Mouse (Mus musculus) embryonic facial prominence, embryonic 12.5 days (tissue): ENCODE measurements around the gene Bend3. TPM values are rescaled to one million over a fixed set of nuclear protein-coding genes. Genes with fewer than 3 reads are reported as not detected.

Experiments used
- ATAC-seq: fragments of 200-750 bp; cut with Nextera tagmentation; 2 replicates; pipeline ENCODE4 v1.8.0; 2017; ENCODE audit not compliant: insufficient number of reproducible peaks, insufficient read depth, low FRiP score, low TSS enrichment
- H3K27ac ChIP-seq: fragments of 300-500 bp; sonication (generic); 2 replicates; pipeline ENCODE4 v1.5.1; 2016; ENCODE audit warnings: mild to moderate bottlenecking
- H3K27me3 ChIP-seq: fragments of 300-500 bp; sonication (generic); 2 replicates; pipeline ENCODE4 v1.6.1; 2016; ENCODE audit warnings: mild to moderate bottlenecking, moderate library complexity
- H3K36me3 ChIP-seq: fragments of 300-500 bp; sonication (generic); 2 replicates; pipeline ENCODE4 v1.6.1; 2016; ENCODE audit warnings: mild to moderate bottlenecking
- H3K4me1 ChIP-seq: fragments of 300-500 bp; sonication (generic); 2 replicates; pipeline ENCODE4 v1.6.1; 2016
- H3K4me2 ChIP-seq: fragments of 300-500 bp; sonication (generic); replicated peaks from 2 replicates; pipeline ENCODE4 v1.6.1; 2016; ENCODE audit warnings: mild to moderate bottlenecking, moderate library complexity
- H3K4me3 ChIP-seq: fragments of 300-500 bp; sonication (generic); 2 replicates; pipeline ENCODE4 v1.5.1; 2016; ENCODE audit warnings: mild to moderate bottlenecking
- H3K9ac ChIP-seq: fragments of 300-500 bp; sonication (generic); 2 replicates; pipeline ENCODE4 v1.6.1; 2016; ENCODE audit warnings: mild to moderate bottlenecking, moderate library complexity
- H3K9me3 ChIP-seq: fragments of 300-500 bp; sonication (generic); 2 replicates; pipeline ENCODE4 v1.6.1; 2016; ENCODE audit warnings: mild to moderate bottlenecking, moderate library complexity
- WGBS: fragments of 180-500 bp; shearing (Covaris S2); methylation state at CpG from one replicate; pipeline ENCODE4 v1.1.7; 2016; 5-methylcytosine and 5-hydroxymethylcytosine counted together
- polyA plus RNA-seq: library from polyadenylated mRNA; unstranded; fragments of >200 nt; fragmentation: Nextera tagmentation; extraction: Ambion mirVana; gene quantifications from 2 replicates; pipeline ENCODE4 v1.2.1, GENCODE M21; 2016

The Bend3 gene
- polyA plus RNA-seq, 1 experiment from 2014 or later = 6.4 TPM

- no peak overlapping the region for H3K4me2 ChIP-seq
- 37% methylated on average over 4 of the region's 4 CpGs for WGBS
- no peak overlapping the region for H3K4me3 ChIP-seq
- H3K27me3 ChIP-seq = no peaks in the 10 kb centered on the region
- H3K36me3 ChIP-seq = no peaks in the 10 kb centered on the region
- peaks cover 32% of the 10 kb centered on the region for H3K4me1 ChIP-seq
- no peak overlapping the region for H3K9ac ChIP-seq
- no peaks in the 10 kb centered on the region for H3K9me3 ChIP-seq
- no peak overlapping the region for H3K27ac ChIP-seq
- no peak for ATAC-seq
Measured at GRCm38 (mm10) chr10:43481179-43481578, 2.5 kb downstream of the Bend3 start.

DNA sequence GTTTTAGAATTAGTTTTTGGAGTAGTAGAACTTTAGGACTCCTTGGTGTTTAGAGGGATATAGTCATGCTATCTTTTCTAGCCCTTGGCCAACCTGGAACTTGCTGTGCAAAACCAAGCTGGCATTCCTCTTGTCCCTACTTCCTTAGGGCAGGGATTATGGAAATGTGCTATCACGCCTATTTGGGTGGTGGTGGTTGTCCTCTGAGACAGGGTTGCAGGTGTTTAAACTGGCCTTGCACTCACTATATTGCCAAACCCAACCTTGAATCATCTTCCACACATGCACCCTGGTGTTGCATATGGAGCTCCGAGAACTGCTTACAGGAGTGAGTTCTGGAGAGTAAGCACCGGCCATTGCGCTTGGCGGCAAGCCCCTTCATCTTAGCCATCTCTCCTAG, 3.4 kb downstream of the Bend3 start:
- H3K9me3 ChIP-seq = no peaks in the 10 kb centered on the region
- H3K36me3 ChIP-seq = no peaks in the 10 kb centered on the region
- WGBS = 95% methylated on average over 5 of the region's 5 CpGs
- no peak overlapping the region for H3K4me3 ChIP-seq
- no peak overlapping the region for H3K27ac ChIP-seq
- no peak overlapping the region for H3K4me2 ChIP-seq
- H3K4me1 ChIP-seq = peaks cover 31% of the 10 kb centered on the region
- ATAC-seq = no peak
- H3K27me3 ChIP-seq = no peaks in the 10 kb centered on the region
- no peak overlapping the region for H3K9ac ChIP-seq

- Histone ChIP-seq H3K4me3 (no peak overlapping the region), H3K27ac (no peak overlapping the region), H3K27me3 (no peaks in the 10 kb centered on the region), H3K36me3 (no peaks in the 10 kb centered on the region), H3K9ac (no peak overlapping the region; the same call in 1 of the 2 replicates), H3K4me2 (peak overlapping the region; percentile 7; the same call in 1 of the 2 replicates), H3K9me3 (no peaks in the 10 kb centered on the region), H3K4me1 (peaks cover 28% of the 10 kb centered on the region)
- ATAC-seq = no peak
- 24% methylated on average over 9 of the region's 9 CpGs for WGBS
Measured at GRCm38 (mm10) chr10:43483426-43483995, 4.9 kb downstream of the Bend3 start.

GRCm38 (mm10) chr10:43485751-43486268, 7.2 kb downstream of the Bend3 start:
- ATAC-seq = no peak
- no peak overlapping the region for H3K9ac ChIP-seq
- H3K9me3 ChIP-seq = no peaks in the 10 kb centered on the region
- H3K4me2 ChIP-seq = no peak overlapping the region
- no peak overlapping the region for H3K4me3 ChIP-seq
- 78% methylated on average over 6 of the region's 6 CpGs for WGBS
- peaks cover 30% of the 10 kb centered on the region for H3K4me1 ChIP-seq
- no peaks in the 10 kb centered on the region for H3K36me3 ChIP-seq
- no peak overlapping the region for H3K27ac ChIP-seq
- H3K27me3 ChIP-seq = no peaks in the 10 kb centered on the region

GRCm38 (mm10) chr10:43487441-43488010, 8.9 kb downstream of the Bend3 start:
- Histone ChIP-seq H3K9me3 (no peaks in the 10 kb centered on the region), H3K27ac (no peak overlapping the region), H3K4me3 (no peak overlapping the region), H3K4me2 (no peak overlapping the region), H3K9ac (no peak overlapping the region), H3K36me3 (no peaks in the 10 kb centered on the region), H3K4me1 (peaks cover 24% of the 10 kb centered on the region), H3K27me3 (no peaks in the 10 kb centered on the region)
- 87% methylated on average over 3 of the region's 3 CpGs for WGBS
- ATAC-seq = no peak

DNA sequence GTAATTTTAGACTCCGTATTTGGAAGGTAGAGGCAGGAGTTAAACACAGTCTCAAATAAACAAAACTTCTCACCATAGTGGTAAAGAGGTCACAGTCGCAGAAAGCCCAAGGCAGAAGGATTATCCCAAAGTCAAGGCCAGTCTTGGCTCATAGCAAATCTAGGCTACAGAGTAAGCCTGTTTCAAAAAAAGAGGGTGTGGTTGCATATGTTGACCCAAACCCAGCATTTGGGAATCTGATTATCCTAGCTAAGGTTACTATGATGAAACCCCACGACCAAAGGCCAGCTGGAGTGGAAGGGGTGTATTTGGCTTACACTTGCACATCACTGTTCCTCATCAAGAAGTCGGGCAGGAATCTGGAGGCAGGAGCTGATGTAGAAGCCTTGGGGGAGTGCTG, 9.6 kb downstream of the Bend3 start:
- Histone ChIP-seq H3K27me3 (no peaks in the 10 kb centered on the region), H3K36me3 (no peaks in the 10 kb centered on the region), H3K27ac (no peak overlapping the region), H3K4me2 (no peak overlapping the region), H3K4me1 (peaks cover 17% of the 10 kb centered on the region), H3K4me3 (no peak overlapping the region), H3K9me3 (no peaks in the 10 kb centered on the region), H3K9ac (no peak overlapping the region)
- 66% methylated on average over 4 of the region's 4 CpGs for WGBS
- no peak for ATAC-seq

GRCm38 (mm10) chr10:43489139-43489538, 10.5 kb downstream of the Bend3 start:
- Histone ChIP-seq H3K4me1 (peaks cover 12% of the 10 kb centered on the region), H3K9me3 (no peaks in the 10 kb centered on the region), H3K4me2 (no peak overlapping the region), H3K36me3 (0 out of 2 replicates have a peak, but pooled peaks cover 3% of the 10 kb centered on the region), H3K27ac (no peak overlapping the region), H3K9ac (no peak overlapping the region), H3K4me3 (no peak overlapping the region), H3K27me3 (no peaks in the 10 kb centered on the region)
- 79% methylated on average over 7 of the region's 7 CpGs for WGBS
- no peak for ATAC-seq

DNA sequence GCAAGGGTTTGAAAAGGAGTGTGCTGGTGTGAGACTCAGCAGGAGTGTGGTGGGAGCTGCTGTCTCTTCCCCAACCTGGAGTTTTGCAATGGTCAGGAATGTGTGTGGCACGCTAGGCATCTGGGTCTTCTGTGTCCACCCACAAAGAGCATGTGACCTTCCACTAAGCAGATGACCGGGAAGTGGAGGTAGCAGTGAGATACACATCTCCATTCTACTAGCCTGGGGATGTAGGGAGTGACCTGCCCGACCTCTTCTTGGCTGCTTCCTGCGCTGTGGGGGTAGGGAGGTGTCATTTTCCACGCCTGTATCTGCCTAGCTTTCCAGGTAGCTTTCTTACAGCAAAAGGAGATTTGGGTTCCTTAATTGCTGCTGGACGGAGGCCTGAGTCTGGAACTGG, 10.9 kb downstream of the Bend3 start:
- no peaks in the 10 kb centered on the region for H3K9me3 ChIP-seq
- H3K9ac ChIP-seq = no peak overlapping the region
- no peak overlapping the region for H3K27ac ChIP-seq

GRCm38 (mm10) chr10:43490034-43490433, 11.4 kb downstream of the Bend3 start:
- no peak for ATAC-seq
- no peak overlapping the region for H3K4me3 ChIP-seq
- no peaks in the 10 kb centered on the region for H3K9me3 ChIP-seq
- WGBS = 64% methylated on average over 8 of the region's 8 CpGs
- no peaks in the 10 kb centered on the region for H3K27me3 ChIP-seq
- peaks cover 12% of the 10 kb centered on the region for H3K36me3 ChIP-seq
- no peak overlapping the region for H3K27ac ChIP-seq
- no peak overlapping the region for H3K9ac ChIP-seq
- no peak overlapping the region for H3K4me2 ChIP-seq
- H3K4me1 ChIP-seq = peaks cover 12% of the 10 kb centered on the region

More for the DNA sequence above, 10.9 kb downstream of the Bend3 start:
- peaks cover 8% of the 10 kb centered on the region for H3K36me3 ChIP-seq
- 21% methylated on average over 6 of the region's 6 CpGs for WGBS
- H3K4me1 ChIP-seq = peaks cover 12% of the 10 kb centered on the region
- no peak overlapping the region for H3K4me3 ChIP-seq
- no peak for ATAC-seq
- H3K27me3 ChIP-seq = no peaks in the 10 kb centered on the region
- no peak overlapping the region for H3K4me2 ChIP-seq

DNA sequence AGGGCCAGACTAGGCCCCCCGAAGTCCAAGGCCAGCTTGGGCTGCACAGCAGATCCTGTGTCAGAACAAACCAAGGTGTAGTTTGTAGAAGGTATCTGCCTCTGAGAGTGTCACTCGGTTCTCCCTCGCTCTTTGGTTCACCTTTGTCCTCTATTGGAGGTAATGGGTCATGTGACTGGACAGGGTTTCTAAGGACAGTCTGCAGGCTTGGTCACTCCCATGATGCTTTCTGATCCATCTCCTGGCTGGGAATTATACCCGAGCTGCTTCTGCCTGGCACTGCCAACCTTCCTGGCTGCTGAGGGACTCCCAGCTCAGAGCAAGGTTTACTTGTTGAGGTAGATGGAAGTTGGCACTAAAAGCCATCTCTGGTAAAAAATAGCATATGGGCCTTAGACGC, 12.2 kb downstream of the Bend3 start:
- H3K4me1 ChIP-seq = peaks cover 12% of the 10 kb centered on the region
- no peak overlapping the region for H3K9ac ChIP-seq
- H3K9me3 ChIP-seq = no peaks in the 10 kb centered on the region
- 86% methylated on average over 5 of the region's 5 CpGs for whole genome bisulfite sequencing
- H3K27ac ChIP-seq = no peak overlapping the region
- peaks cover 21% of the 10 kb centered on the region for H3K36me3 ChIP-seq
- no peak for ATAC-seq
- H3K4me3 ChIP-seq = no peak overlapping the region
- H3K4me2 ChIP-seq = no peak overlapping the region
- no peaks in the 10 kb centered on the region for H3K27me3 ChIP-seq

DNA sequence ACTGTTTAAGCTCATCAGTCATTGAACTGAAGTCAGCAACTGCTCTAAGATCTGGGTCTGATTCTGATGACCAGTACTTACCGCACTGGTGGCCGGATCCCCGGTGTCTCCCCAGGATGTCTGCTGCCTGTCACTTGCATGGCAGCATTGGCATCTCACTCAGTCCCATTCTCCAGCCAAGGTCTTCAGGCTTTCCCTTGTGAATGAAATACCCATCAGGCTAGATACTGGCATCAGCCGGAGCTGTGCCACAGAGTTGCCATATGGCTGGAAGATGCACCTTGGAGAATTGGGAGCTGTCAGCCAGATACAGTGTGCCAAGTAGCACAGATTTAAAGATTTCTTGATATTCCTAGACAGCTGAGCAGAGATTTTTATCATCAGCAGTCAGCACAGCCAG, 24.0 kb downstream of the Bend3 start:
- Histone ChIP-seq H3K4me2 (no peak overlapping the region), H3K4me3 (no peak overlapping the region), H3K27ac (no peak overlapping the region), H3K9ac (no peak overlapping the region), H3K4me1 (no peaks in the 10 kb centered on the region), H3K36me3 (peaks cover 64% of the 10 kb centered on the region), H3K9me3 (no peaks in the 10 kb centered on the region), H3K27me3 (no peaks in the 10 kb centered on the region)
- ATAC-seq = no peak
- WGBS = 97% methylated on average over 4 of the region's 4 CpGs

DNA sequence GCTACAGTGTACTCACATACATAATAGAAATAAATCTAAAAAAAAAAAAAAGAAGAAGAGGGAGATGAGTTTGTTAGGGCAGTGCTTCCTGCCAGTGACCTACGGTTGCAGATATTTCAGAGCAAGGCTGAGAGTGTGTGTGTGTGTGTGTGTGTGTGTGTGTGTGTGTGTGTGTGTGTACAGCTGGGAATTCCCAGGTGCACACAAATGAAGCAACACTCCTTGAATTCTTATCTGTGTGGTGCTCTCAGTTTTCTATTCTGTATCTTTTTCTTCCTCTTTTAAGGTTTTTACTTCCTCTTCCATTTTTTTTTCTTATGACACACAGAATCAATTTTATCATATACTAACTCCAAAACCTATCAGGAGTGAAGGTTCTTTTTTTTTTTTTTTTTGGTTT, 25.7 kb downstream of the Bend3 start:
- WGBS = 92% methylated on average over 1 of the region's 1 CpGs
- no peak for ATAC-seq
- H3K27me3 ChIP-seq = no peaks in the 10 kb centered on the region
- H3K9ac ChIP-seq = no peak overlapping the region
- H3K9me3 ChIP-seq = no peaks in the 10 kb centered on the region
- no peaks in the 10 kb centered on the region for H3K4me1 ChIP-seq
- H3K27ac ChIP-seq = no peak overlapping the region
- peaks cover 50% of the 10 kb centered on the region for H3K36me3 ChIP-seq
- H3K4me3 ChIP-seq = no peak overlapping the region
- no peak overlapping the region for H3K4me2 ChIP-seq
